In the genomic region with DNA sequence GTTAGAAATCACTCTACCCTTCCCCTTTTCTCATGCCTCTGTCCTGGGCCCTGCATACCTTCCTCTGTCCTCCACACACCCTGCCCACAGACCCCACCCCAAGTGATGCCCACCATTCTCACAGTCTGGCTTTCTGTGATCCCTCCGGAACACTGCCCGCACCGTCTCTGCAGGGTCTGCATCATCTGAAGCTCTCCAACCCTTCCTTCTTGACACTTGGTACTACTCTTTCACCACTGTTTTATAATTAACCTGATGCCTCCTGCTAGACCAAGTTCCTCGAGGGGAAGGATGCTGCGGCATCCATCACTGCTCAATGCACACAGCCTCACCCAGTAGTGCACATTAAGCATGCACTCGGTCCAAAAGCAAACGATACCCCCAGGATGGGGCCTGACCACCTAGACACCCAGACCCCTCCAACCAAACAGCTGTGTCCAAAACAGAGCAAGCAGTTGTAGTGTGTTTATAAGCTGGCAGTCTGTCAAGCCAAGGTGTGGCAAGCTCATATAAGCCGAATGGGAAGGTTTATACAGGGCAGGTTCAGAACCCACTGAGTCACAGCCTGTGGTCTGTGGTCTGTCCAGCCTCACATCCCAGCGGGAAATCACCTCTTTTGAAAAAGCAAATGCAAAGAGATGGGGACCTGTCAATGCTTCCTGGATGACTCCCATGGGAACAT, we compare ENCODE assay signal across 11 mouse cellular contexts.
DNase-seq lines count a peak whose midpoint lies in the region; ATAC-seq and TF ChIP-seq lines count a peak whose summit lies in the region.
"Had no signal": no experiment of that assay in that cellular context is flagged by ENCODE, and none has a peak within 500 bp of the region (broad histone marks: within the 10 kb centered on the region; RNA-seq: fewer than 3 reads in every experiment).

No protein-coding gene starts in this region.

- peaks cover 77% of the 10 kb centered on the region for H3K4me1 ChIP-seq in neural tube, embryonic 13.5 days (replicated peaks)

- H3K4me2 ChIP-seq in neural tube, embryonic 13.5 days, result no peak overlapping the region

- peak overlapping the region; percentile 100 for H3K27ac ChIP-seq in gastrocnemius, adult 2 months
- H3K27ac ChIP-seq in neural tube, embryonic 13.5 days (replicated peaks), result peak overlapping the region; percentile 28; the same call in 1 of the 2 replicates

- no peaks in the 10 kb centered on the region for H3K9me3 ChIP-seq in neural tube, embryonic 13.5 days

- WGBS in neural tube, embryonic 13.5 days, result 74% methylated on average over 9 of the region's 9 CpGs

- no peak for ATAC-seq in neural tube, embryonic 13.5 days (ENCODE audit: low read depth)

- intact Hi-C loops in gastrocnemius, adult 2 months (cut with DNase I), result loop anchor here (5.0 kb wide), 1 partner anchor 92 kb away; no protein-coding TSS in a partner anchor

- no peak for TF ChIP-seq CTCF in gastrocnemius, adult 2 months (IDR thresholded peaks at IDR 0.05)

- peaks cover 12% of the 10 kb centered on the region for H3K27me3 ChIP-seq in neural tube, embryonic 13.5 days

- H3K4me3 ChIP-seq in gastrocnemius, adult 2 months, result peak overlapping the region; percentile 51
- no peak overlapping the region for H3K4me3 ChIP-seq in neural tube, embryonic 13.5 days

- no peak for DNase-seq in gastrocnemius, adult 2 months
- DNase-seq in gastrocnemius, postnatal 4 days (ENCODE audit: low spot score in 2 of 2), result no peak
- DNase-seq in kidney, postnatal 14 days, result peak; percentile 50
- no peak for DNase-seq in kidney, postnatal 10 days
- DNase-seq in neural tube, embryonic 10.5 days (ENCODE audit: extremely low spot score, low spot score), result no peak
- no peak for DNase-seq in natural killer cell, adult 2 months (ENCODE audit: low spot score in 2 of 2)
- no peak for DNase-seq in adrenal gland, postnatal 36 days
- DNase-seq: embryo, embryonic 11 days; left cerebral cortex, postnatal 4 days; thymus, postnatal 14 days had no signal

- no peaks in the 10 kb centered on the region for H3K36me3 ChIP-seq in neural tube, embryonic 13.5 days

- H3K9ac ChIP-seq in neural tube, embryonic 13.5 days, result no peak overlapping the region
